Mouse (Mus musculus) midbrain, embryonic 13.5 days (tissue): ENCODE results near the gene Wiz. TPM values are rescaled to one million over a fixed set of nuclear protein-coding genes. Genes with fewer than 3 reads are reported as not detected.

Experiments used
- ATAC-seq: fragments of 200-750 bp; cut with Nextera tagmentation; 2 replicates; pipeline ENCODE4 v1.8.0; 2017; ENCODE audit warnings: mild to moderate bottlenecking, moderate TSS enrichment, moderate library complexity
- H3K27ac ChIP-seq: fragments of 300-500 bp; sonication (generic); 2 replicates; pipeline ENCODE4 v1.5.1; 2015; ENCODE audit warnings: inconsistent platforms, mild to moderate bottlenecking, moderate library complexity
- H3K27me3 ChIP-seq: fragments of 300-500 bp; sonication (generic); 2 replicates; pipeline ENCODE4 v1.6.1; 2015; ENCODE audit warnings: mild to moderate bottlenecking, inconsistent platforms
- H3K36me3 ChIP-seq: fragments of 300-500 bp; sonication (generic); 2 replicates; pipeline ENCODE4 v1.6.1; 2015; ENCODE audit warnings: mild to moderate bottlenecking, inconsistent platforms
- H3K4me1 ChIP-seq: fragments of 300-500 bp; sonication (generic); replicated peaks from 2 replicates; pipeline ENCODE4 v1.6.1; 2015; ENCODE audit warnings: inconsistent platforms
- H3K4me2 ChIP-seq: fragments of 300-500 bp; sonication (generic); replicated peaks from 2 replicates; pipeline ENCODE4 v1.6.1; 2015; ENCODE audit warnings: moderate library complexity, mild to moderate bottlenecking, inconsistent platforms
- H3K4me3 ChIP-seq: fragments of 300-500 bp; sonication (generic); replicated peaks from 2 replicates; pipeline ENCODE4 v1.5.1; 2015; ENCODE audit warnings: mild to moderate bottlenecking, inconsistent platforms
- H3K9ac ChIP-seq: fragments of 300-500 bp; sonication (generic); replicated peaks from 2 replicates; pipeline ENCODE4 v1.6.1; 2015; ENCODE audit warnings: mild to moderate bottlenecking, inconsistent platforms
- H3K9me3 ChIP-seq: fragments of 300-500 bp; sonication (generic); 2 replicates; pipeline ENCODE4 v1.6.1; 2016; ENCODE audit warnings: mild to moderate bottlenecking, inconsistent platforms
- WGBS: fragments of 180-500 bp; shearing (Covaris S2); methylation state at CpG from one replicate; pipeline ENCODE4 v1.1.7; 2015; 5-methylcytosine and 5-hydroxymethylcytosine counted together
- polyA plus RNA-seq: library from polyadenylated mRNA; unstranded; fragments of >200 nt; fragmentation: Nextera tagmentation; extraction: Ambion mirVana; gene quantifications from 2 replicates; pipeline ENCODE4 v1.2.1, GENCODE M21; 2015

Gene Wiz
- polyA plus RNA-seq, 1 experiment from 2014 or later: 36.4 TPM

DNA sequence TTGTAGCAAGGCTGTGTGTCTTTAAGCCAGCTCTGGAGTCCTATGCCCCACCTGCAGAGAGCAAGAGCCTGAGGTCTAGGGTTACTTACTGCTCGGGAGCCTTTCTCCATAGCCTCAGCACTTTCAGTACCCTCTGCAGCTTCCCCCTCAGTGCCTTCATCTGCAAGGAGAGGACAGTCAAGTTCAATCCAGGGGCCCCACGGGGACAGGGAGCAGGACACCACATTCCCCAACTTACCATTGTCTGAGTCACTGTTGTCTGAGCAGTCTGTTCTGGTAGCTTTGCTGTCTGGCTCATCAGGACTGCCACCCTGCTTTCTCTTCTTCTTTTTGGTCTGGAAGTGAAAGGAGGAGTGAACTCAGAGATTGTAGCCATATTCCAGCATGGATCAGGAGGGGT is 53.4 kb downstream of the Wiz start:
- Histone ChIP-seq H3K36me3 (peaks cover 83% of the 10 kb centered on the region), H3K4me2 (no peak overlapping the region), H3K27ac (no peak overlapping the region), H3K9ac (no peak overlapping the region), H3K4me1 (no peaks in the 10 kb centered on the region), H3K27me3 (no peaks in the 10 kb centered on the region), H3K9me3 (no peaks in the 10 kb centered on the region), H3K4me3 (no peak overlapping the region)
- 87% methylated on average over 2 of the region's 2 CpGs for WGBS
- no peak for ATAC-seq

DNA sequence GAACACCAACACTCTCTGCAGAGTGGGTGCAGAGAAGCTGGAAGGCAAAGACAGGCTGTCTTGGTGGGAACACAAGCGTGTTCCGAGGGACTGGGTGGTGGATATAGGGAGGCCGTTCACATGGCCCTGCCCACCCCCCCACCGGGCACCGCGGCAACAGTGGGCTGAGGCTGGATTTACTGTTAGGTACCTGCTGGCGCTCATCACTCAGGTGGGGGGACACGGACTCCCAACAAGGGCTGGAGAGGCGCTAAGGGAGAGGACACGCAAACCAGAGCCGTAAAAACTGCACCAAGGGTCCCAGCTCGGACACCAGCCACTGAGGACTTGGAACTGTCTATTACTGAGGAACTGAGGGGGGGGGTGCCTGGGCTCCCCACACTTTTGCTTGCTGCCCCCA is 54.3 kb downstream of the Wiz start:
- Histone ChIP-seq H3K27ac (no peak overlapping the region), H3K36me3 (peaks cover 87% of the 10 kb centered on the region), H3K27me3 (no peaks in the 10 kb centered on the region), H3K9ac (no peak overlapping the region), H3K4me2 (no peak overlapping the region), H3K4me3 (no peak overlapping the region), H3K4me1 (no peaks in the 10 kb centered on the region), H3K9me3 (no peaks in the 10 kb centered on the region)
- ATAC-seq: no peak
- 98% methylated on average over 12 of the region's 12 CpGs for WGBS

DNA sequence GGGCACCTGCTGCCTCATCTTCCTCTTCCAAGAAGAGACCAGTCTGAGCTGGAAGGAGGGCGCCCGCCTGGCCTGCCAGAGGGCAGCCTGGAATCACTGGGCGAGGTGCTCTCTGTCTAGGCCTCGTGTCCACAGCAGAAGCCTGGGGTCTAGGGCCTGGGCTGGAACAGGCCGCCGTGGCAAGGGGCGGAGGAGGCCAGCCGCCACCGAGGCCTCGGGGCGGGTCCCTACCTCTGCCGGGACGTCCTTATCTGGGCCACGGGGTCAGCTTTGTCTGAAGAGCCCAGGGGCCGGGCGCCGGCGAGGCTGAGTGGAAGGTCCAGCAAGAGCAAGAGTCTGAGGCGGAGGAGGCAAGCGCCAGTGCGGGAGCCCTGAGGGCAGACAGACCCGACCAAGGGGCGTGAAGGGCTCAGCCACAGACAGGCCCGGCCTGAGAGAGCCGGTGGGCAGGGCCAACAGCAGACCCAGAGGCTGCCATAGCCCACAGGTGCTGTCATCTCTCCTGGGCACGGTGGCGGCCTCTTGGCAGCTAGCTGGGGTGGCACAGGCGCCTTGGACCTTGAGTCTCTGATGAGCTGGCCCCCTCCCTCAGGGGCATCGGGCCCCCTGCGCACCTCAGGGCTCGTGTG is 55.5 kb downstream of the Wiz start:
- Histone ChIP-seq H3K4me2 (no peak overlapping the region), H3K27me3 (no peaks in the 10 kb centered on the region), H3K36me3 (peaks cover 92% of the 10 kb centered on the region), H3K9me3 (no peaks in the 10 kb centered on the region), H3K9ac (no peak overlapping the region), H3K27ac (no peak overlapping the region), H3K4me1 (no peaks in the 10 kb centered on the region), H3K4me3 (no peak overlapping the region)
- no peak for ATAC-seq
- 93% methylated on average over 31 of the region's 31 CpGs for WGBS

DNA sequence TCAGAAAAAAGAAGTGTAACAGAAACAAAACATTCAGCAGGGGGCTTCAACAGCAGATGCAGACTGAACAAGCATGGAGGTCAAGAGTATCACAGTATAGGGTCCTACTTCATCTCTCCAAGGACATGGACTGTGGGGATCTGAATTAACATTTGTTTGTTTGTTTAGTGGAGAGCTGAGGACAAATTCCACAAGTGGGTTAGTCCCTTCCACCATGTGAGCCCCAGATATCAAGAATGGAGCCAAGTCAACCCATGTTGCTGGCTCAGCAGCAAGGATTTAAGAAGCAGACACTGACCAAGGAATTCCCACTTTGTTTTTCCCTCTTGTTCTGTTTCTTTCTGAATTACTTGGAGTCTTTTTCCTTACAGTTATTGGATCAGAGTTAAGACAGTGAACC is 61.7 kb downstream of the Wiz start:
- H3K9ac ChIP-seq: no peak overlapping the region
- H3K27me3 ChIP-seq: no peaks in the 10 kb centered on the region
- H3K4me2 ChIP-seq: no peak overlapping the region
- no peak overlapping the region for H3K4me3 ChIP-seq
- ATAC-seq: no peak
- H3K9me3 ChIP-seq: no peaks in the 10 kb centered on the region
- H3K36me3 ChIP-seq: peaks cover 77% of the 10 kb centered on the region
- peaks cover 4% of the 10 kb centered on the region for H3K4me1 ChIP-seq
- no peak overlapping the region for H3K27ac ChIP-seq

DNA sequence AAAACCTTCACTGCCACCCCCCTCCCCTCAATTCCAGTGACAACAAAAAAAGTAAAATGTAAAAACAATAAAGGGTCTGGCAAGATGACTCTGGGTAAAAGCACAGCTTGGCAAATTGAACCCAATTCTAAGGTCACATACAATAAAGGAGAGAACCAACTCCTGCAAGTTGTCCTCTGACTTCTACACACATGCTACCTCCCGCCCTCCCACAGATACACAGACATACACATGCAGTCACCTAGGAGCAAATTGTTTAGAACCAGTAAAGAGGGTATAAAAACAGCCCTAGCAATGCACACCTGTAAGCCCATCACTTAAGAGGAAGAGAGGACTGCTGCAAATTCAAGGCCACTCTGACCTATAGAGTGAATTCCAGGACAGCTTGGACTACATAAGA is 66.4 kb downstream of the Wiz start:
- peaks cover 32% of the 10 kb centered on the region for H3K4me1 ChIP-seq
- H3K4me3 ChIP-seq: no peak overlapping the region
- H3K9me3 ChIP-seq: no peaks in the 10 kb centered on the region
- H3K27ac ChIP-seq: no peak overlapping the region
- ATAC-seq: no peak
- H3K36me3 ChIP-seq: peaks cover 49% of the 10 kb centered on the region
- 90% methylated on average over 1 of the region's 1 CpGs for WGBS
- no peaks in the 10 kb centered on the region for H3K27me3 ChIP-seq
- 0 out of 2 replicates have a peak overlapping the region, but pooled peaks have one; percentile 82 for H3K4me2 ChIP-seq
- H3K9ac ChIP-seq: no peak overlapping the region

DNA sequence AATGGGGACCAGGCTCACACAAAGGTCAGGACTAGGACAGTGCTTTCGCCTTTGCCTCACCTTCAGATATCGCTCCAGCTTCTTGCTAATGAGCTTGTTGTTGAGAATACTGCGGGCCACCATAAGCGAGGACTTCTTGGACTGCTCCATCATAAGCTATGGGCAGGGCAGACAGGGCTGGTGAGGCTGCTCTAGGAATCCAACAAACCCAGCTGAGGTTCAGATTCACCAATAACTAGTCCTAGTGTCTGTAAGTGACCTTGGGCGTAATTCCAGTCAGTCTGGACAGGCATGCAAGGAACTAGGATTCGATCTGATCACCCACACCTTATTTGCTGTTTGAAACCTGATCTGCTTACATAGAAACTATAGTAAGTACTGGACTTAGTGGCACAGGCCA is 67.4 kb downstream of the Wiz start:
- H3K4me3 ChIP-seq: peak overlapping the region; percentile 95
- peaks cover 32% of the 10 kb centered on the region for H3K4me1 ChIP-seq
- ATAC-seq: peak; percentile 1; the same call in 1 of the 2 replicates
- peak overlapping the region; percentile 81 for H3K9ac ChIP-seq
- H3K27me3 ChIP-seq: no peaks in the 10 kb centered on the region
- 28% methylated on average over 6 of the region's 6 CpGs for WGBS
- peak overlapping the region; percentile 97 for H3K27ac ChIP-seq
- peaks cover 50% of the 10 kb centered on the region for H3K36me3 ChIP-seq
- H3K9me3 ChIP-seq: no peaks in the 10 kb centered on the region
- peak overlapping the region; percentile 82 for H3K4me2 ChIP-seq

DNA sequence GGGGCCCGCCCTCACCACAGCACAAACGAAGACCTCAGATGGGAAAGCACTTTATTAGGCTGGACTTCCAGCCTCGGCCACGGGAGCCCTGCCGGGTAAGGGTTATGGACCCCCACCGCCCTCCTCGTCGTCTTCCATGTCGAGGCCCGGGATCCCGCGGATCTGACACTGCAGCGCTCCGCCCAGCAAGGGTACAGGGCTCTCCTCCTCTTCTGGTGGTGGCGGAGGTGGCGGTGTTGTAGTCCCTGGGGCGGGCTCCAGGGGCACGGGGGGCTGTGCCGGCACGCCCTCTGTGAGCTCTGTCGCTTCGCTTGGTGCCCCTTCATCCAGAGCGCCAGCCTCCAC is 67.9 kb downstream of the Wiz start:
- peak overlapping the region; percentile 97 for H3K27ac ChIP-seq
- peaks cover 50% of the 10 kb centered on the region for H3K36me3 ChIP-seq
- ATAC-seq: no peak; the same call in 1 of the 2 replicates
- peak overlapping the region; percentile 95 for H3K4me3 ChIP-seq
- H3K4me1 ChIP-seq: peaks cover 32% of the 10 kb centered on the region
- H3K4me2 ChIP-seq: peak overlapping the region; percentile 82
- H3K27me3 ChIP-seq: no peaks in the 10 kb centered on the region
- WGBS: under 1% methylated on average over 23 of the region's 23 CpGs
- H3K9ac ChIP-seq: peak overlapping the region; percentile 81
- no peaks in the 10 kb centered on the region for H3K9me3 ChIP-seq

DNA sequence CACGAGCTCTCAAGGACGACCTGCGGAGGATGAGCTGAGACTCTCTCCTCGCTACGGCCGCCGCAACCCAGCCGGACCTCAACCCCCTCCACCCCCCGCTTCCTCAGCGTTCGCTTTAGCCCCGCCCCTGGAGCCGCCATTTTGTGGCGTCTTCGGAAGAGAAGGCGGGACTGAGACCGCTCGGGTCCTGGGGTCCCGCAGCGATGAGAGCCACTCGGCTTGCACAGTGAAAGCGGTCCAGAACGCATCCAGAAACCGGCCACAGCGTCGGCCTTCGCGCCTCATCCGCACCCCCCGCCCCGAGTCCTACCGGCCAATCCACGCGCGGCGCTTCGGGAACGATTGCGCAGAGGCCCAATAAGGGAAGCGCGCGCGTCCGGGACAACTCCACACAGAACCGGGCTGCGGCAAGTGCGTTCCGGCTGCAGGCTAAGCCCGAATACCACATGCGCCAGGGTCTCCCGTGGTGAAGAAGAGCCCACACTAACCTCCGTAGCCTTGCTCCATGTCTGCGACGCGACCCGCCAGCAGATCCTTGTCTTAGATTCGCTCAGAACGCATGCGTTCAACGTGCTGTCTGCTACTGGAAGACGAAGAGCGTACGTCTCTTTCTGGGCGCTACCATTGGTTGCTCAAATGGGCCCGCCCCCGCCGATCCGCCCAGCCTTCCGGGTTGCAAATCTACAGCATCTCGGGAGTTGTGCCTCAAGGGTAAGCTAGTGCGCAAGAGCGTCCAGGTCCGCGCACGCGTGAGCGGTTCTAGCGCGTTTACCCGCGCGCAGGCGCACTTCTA is 68.4 kb downstream of the Wiz start, which contains the start of gene Akap8:
Akap8 (minus strand) TSS at position 642 of the 793 bp plus-strand sequence.
- Histone ChIP-seq H3K9ac (peak within 1 kb of the TSS; percentile 88), H3K4me3 (peak within 1 kb of the TSS; percentile 95), H3K4me1 (peaks cover 32% of the 10 kb centered on the region), H3K4me2 (peak within 1 kb of the TSS; percentile 96), H3K9me3 (no peaks in the 10 kb centered on the region), H3K36me3 (peaks cover 50% of the 10 kb centered on the region), H3K27ac (peak within 1 kb of the TSS; percentile 97), H3K27me3 (no peaks in the 10 kb centered on the region)
- peak; percentile 98 for ATAC-seq
- WGBS: under 1% methylated on average over 83 of the region's 83 CpGs

DNA sequence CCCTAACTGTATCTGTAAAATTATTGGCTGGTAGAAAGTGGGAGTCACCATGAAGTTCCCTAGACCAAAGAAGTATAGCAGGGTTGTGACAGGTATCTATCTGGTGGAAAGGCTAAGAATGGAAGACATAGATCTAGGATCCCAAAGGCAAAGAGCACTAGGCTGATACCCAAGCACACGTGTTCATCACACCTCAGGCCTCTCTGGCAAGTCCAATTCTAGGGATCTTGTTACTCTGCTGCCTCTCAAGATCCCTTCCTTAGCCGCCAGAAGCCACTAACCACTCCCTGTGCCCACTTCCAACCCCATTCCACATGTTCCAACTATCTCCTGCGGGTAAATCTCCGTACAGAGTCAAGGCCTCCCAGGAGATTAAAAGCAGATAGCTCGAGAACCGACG is 69.3 kb downstream of the Wiz start:
- peaks cover 50% of the 10 kb centered on the region for H3K36me3 ChIP-seq
- H3K4me1 ChIP-seq: peaks cover 32% of the 10 kb centered on the region
- peak overlapping the region; percentile 96 for H3K4me2 ChIP-seq
- H3K27ac ChIP-seq: peak overlapping the region; percentile 97
- WGBS: under 1% methylated on average over 7 of the region's 7 CpGs
- no peaks in the 10 kb centered on the region for H3K27me3 ChIP-seq
- H3K9ac ChIP-seq: peak overlapping the region; percentile 88
- ATAC-seq: no peak
- H3K4me3 ChIP-seq: peak overlapping the region; percentile 95
- H3K9me3 ChIP-seq: no peaks in the 10 kb centered on the region

DNA sequence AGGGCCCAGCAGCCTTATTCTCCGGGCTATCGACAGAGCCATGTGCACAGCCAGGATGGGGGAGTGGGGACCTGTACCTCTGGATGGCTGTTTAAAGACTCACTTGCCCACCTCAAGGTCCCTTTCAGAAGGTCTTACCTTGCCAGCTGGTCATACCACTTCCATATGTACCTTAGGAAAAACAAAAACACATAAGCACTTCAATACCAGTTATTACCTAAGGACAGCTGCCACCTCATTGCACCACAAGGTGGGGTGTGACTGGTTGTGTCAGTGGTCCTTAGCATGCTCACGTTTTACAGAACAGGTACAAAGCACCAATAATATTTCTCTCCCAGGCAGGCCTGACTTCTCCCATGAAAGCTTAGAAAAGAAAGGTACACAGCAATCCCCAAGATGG is 71.5 kb downstream of the Wiz start:
- no peak for ATAC-seq
- H3K36me3 ChIP-seq: peaks cover 59% of the 10 kb centered on the region
- no peak overlapping the region for H3K27ac ChIP-seq
- no peaks in the 10 kb centered on the region for H3K9me3 ChIP-seq
- H3K27me3 ChIP-seq: no peaks in the 10 kb centered on the region
- WGBS: 91% methylated on average over 3 of the region's 3 CpGs
- peaks cover 29% of the 10 kb centered on the region for H3K4me1 ChIP-seq
- no peak overlapping the region for H3K4me3 ChIP-seq
- H3K9ac ChIP-seq: no peak overlapping the region
- no peak overlapping the region for H3K4me2 ChIP-seq

DNA sequence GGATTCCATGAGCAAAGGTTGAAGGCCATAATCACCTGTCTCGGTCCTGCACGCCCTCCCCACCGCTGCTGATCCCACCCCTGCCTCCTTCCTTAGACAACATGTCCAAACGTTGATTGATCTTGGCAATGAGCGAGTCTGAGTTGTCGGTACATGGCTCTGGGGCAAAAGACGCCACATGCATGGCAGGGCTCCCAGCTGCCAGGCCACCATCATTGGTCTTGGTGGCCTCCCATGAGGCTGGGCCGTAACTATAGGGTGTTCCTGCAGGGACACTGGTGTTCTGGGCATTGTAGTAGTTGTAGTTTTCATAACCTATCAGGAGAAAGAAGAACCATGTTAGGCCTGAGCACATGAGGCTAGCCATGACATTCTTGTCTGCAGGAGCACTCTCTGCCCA is 72.2 kb downstream of the Wiz start:
- WGBS: 97% methylated on average over 8 of the region's 8 CpGs
- H3K36me3 ChIP-seq: peaks cover 65% of the 10 kb centered on the region
- H3K9me3 ChIP-seq: no peaks in the 10 kb centered on the region
- no peaks in the 10 kb centered on the region for H3K27me3 ChIP-seq
- ATAC-seq: no peak
- H3K4me1 ChIP-seq: peaks cover 23% of the 10 kb centered on the region
- no peak overlapping the region for H3K4me3 ChIP-seq
- H3K9ac ChIP-seq: no peak overlapping the region
- H3K4me2 ChIP-seq: no peak overlapping the region
- H3K27ac ChIP-seq: no peak overlapping the region

DNA sequence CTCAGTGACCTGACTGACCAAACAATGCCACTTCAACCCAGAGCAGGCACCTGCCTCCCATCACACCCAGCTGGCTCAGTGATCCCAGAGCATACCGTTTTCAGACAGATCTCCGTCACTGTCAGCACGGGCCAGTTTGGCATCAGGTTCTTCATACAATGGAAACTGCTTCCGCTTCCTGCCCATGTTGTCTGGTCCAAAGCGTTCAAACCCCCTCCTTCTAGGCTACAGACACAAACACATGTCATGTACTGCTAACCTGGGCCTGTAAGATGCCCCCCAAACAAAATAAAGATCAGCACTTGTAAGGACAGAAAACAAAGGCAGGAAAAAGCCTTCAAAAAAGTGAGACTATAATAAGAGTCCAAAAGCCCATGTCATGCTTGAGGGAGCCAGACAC is 73.7 kb downstream of the Wiz start:
- Histone ChIP-seq H3K36me3 (peaks cover 80% of the 10 kb centered on the region), H3K4me1 (peaks cover 18% of the 10 kb centered on the region)

More for the DNA sequence above, 73.7 kb downstream of the Wiz start:
- Histone ChIP-seq H3K9ac (no peak overlapping the region; the same call in 1 of the 2 replicates), H3K27ac (no peak overlapping the region), H3K4me3 (no peak overlapping the region), H3K4me2 (no peak overlapping the region), H3K27me3 (no peaks in the 10 kb centered on the region), H3K9me3 (no peaks in the 10 kb centered on the region)
- 93% methylated on average over 5 of the region's 5 CpGs for WGBS
- no peak for ATAC-seq
